Mouse (Mus musculus) hindbrain, embryonic 11.5 days (tissue): ENCODE data around the gene Cyp2r1. TPM values are rescaled to one million over a fixed set of nuclear protein-coding genes. Genes with fewer than 3 reads are reported as not detected.

Experiments
- ATAC-seq: fragments of 200-750 bp; cut with Nextera tagmentation; 2 replicates; pipeline ENCODE4 v1.8.0; 2017; ENCODE audit warnings: mild to moderate bottlenecking, moderate TSS enrichment, moderate library complexity; ENCODE audit not compliant: low FRiP score
- DNase-seq: peaks from one replicate; pipeline ENCODE4 v3.0.0-alpha.2; 2015; ENCODE audit warnings: low spot score
- H3K27ac ChIP-seq: fragments of 300-500 bp; sonication (generic); 2 replicates; pipeline ENCODE4 v1.5.1; 2014; ENCODE audit warnings: mild to moderate bottlenecking, low read depth, low read length
- H3K27me3 ChIP-seq: fragments of 300-500 bp; sonication (generic); 2 replicates; pipeline ENCODE4 v1.6.1; 2014; ENCODE audit warnings: mild to moderate bottlenecking, low read length, moderate library complexity, mixed read lengths; ENCODE audit not compliant: control insufficient read depth, insufficient read depth
- H3K36me3 ChIP-seq: fragments of 300-500 bp; sonication (generic); 2 replicates; pipeline ENCODE4 v1.6.1; 2014; ENCODE audit warnings: mild to moderate bottlenecking, low read length, moderate library complexity, mixed read lengths; ENCODE audit not compliant: control insufficient read depth, insufficient read depth
- H3K4me1 ChIP-seq: fragments of 300-500 bp; sonication (generic); replicated peaks from 2 replicates; pipeline ENCODE4 v1.6.1; 2014; ENCODE audit warnings: low read length, mixed read lengths; ENCODE audit not compliant: control insufficient read depth, insufficient read depth
- H3K4me2 ChIP-seq: fragments of 300-500 bp; sonication (generic); replicated peaks from 2 replicates; pipeline ENCODE4 v1.6.1; 2014; ENCODE audit warnings: mild to moderate bottlenecking, low read depth, low read length
- H3K4me3 ChIP-seq: fragments of 300-500 bp; sonication (generic); 2 replicates; pipeline ENCODE4 v1.5.1; 2014; ENCODE audit warnings: low read depth, low read length
- H3K9ac ChIP-seq: fragments of 300-500 bp; sonication (generic); 2 replicates; pipeline ENCODE4 v1.6.1; 2014; ENCODE audit warnings: low read depth, low read length
- H3K9me3 ChIP-seq: fragments of 300-500 bp; sonication (generic); 2 replicates; pipeline ENCODE4 v1.6.1; 2016; ENCODE audit warnings: low read length; ENCODE audit not compliant: control insufficient read depth
- WGBS: fragments of 180-500 bp; shearing (Covaris S2); extraction: QIAGEN DNeasy Blood & Tissue Kit; methylation state at CpG from one replicate; pipeline ENCODE4 v1.1.7; 2014; 5-methylcytosine and 5-hydroxymethylcytosine counted together
- polyA plus RNA-seq: library from polyadenylated mRNA; unstranded; fragments of >200 nt; fragmentation: Nextera tagmentation; extraction: Ambion mirVana; gene quantifications from 2 replicates; pipeline ENCODE4 v1.2.1, GENCODE M21; 2014

Gene Cyp2r1
- polyA plus RNA-seq, 1 experiment from 2014 or later = 0.91 TPM

DNA sequence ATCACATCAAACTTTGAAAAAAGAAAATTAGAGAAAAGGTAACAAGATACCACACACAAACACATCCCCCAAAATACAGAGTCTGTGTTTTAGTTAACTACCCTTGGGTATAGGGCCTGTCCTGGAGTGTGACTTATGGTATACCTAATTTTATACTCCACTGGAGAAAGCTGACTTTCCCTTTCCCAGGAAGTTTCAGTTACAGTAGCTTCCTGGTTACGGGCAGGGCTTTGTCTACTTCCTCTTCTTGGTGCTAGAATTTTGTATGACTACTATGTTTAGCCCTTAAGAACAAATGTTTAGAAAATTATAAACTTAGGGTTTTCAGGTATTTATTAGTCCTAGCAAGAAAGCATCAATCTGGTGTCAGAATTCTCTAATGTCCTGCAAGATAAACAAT, 36.5 kb downstream of the Cyp2r1 start:
- Histone ChIP-seq H3K4me1 (no peaks in the 10 kb centered on the region), H3K4me2 (no peak overlapping the region), H3K4me3 (no peak overlapping the region), H3K27me3 (no peaks in the 10 kb centered on the region), H3K9me3 (no peaks in the 10 kb centered on the region), H3K9ac (no peak overlapping the region), H3K27ac (no peak overlapping the region), H3K36me3 (no peaks in the 10 kb centered on the region)
- DNase-seq (no peak), ATAC-seq (no peak)
- whole genome bisulfite sequencing = 81% methylated on average over 1 of the region's 1 CpGs

DNA sequence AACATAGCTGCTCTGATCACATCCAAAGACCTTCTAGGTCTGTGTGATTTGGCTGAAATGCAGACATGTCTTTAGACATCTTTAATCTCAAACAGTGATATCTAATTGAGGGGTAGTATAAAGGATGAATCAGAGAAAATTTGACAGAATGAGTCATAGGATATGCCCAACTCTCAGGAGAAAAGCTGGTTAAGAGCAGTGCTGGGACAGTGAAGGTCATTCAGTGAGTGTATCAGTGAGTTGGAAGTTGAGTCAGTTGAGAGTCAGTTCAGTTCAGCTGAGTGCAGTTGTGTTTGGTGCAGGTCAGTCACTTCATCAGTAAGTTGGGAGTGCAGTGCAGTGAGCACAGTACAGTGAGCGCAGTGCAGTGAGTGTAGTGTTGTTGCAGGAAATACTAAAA, 42.6 kb downstream of the Cyp2r1 start:
- H3K36me3 ChIP-seq = no peaks in the 10 kb centered on the region
- no peak overlapping the region for H3K4me2 ChIP-seq
- no peak overlapping the region for H3K9ac ChIP-seq
- no peak overlapping the region for H3K4me3 ChIP-seq
- no peaks in the 10 kb centered on the region for H3K27me3 ChIP-seq
- no peaks in the 10 kb centered on the region for H3K9me3 ChIP-seq
- no peaks in the 10 kb centered on the region for H3K4me1 ChIP-seq
- DNase-seq (no peak), ATAC-seq (no peak)
- 92% methylated on average over 1 of the region's 1 CpGs for WGBS
- H3K27ac ChIP-seq = no peak overlapping the region

DNA sequence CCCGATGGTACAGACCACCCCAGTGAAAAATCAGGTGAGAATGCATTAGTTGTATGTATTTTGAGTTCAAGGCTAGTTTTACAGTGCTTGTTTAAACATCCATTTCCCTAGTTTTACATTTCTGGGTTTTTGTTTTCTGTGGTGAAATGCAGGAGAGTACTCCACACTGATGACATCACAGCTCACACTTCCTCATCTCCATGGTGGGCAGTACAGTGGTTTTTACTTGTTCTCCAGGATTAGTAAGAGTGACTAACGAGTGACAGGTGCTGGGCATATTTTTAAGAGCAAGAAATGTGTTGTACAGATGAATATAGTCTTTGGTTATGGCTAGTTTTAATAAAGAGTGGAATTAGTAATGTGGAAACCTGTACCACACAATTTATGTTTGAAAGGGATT, 53.9 kb downstream of the Cyp2r1 start:
- no peak for DNase-seq
- H3K9me3 ChIP-seq = no peaks in the 10 kb centered on the region
- H3K36me3 ChIP-seq = no peaks in the 10 kb centered on the region
- H3K27me3 ChIP-seq = no peaks in the 10 kb centered on the region
- no peak overlapping the region for H3K9ac ChIP-seq
- no peak for ATAC-seq
- WGBS = 92% methylated on average over 2 of the region's 2 CpGs
- H3K4me3 ChIP-seq = no peak overlapping the region
- H3K27ac ChIP-seq = no peak overlapping the region
- H3K4me1 ChIP-seq = no peaks in the 10 kb centered on the region
- H3K4me2 ChIP-seq = no peak overlapping the region

Other genes with a start within 250 kb of the Cyp2r1 start
- 11.2 and 11.5 TPM in 2 replicates for gene Pde3b, start 147.7 kb downstream of the Cyp2r1 start, polyA plus RNA-seq
- gene Calca, start 73.4 kb upstream of the Cyp2r1 start, polyA plus RNA-seq = 9.7 and 10.8 TPM in 2 replicates
- gene Calcb, start 155.7 kb upstream of the Cyp2r1 start, polyA plus RNA-seq = not detected in 2 replicates
- gene Insc, start 180.7 kb upstream of the Cyp2r1 start, polyA plus RNA-seq = 7.5 and 10.9 TPM in 2 replicates